10 mouse cellular contexts compared by ENCODE assay signal in the genomic region with DNA sequence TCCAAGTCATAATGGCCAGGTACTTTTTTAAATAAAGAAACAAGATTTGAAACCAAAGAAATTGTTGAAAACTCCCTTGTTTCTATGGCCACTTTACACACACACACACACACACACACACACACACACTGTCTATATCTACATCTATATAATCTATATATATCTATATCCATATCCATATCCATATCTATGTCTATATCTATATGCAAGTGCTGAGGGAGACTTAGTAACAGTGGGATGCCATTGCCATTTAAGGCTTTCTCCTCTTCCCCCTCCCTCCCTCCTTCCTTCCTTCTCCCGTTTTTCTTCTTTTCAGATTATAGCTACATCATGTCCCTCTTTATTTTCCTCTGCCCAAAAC. TPM values are rescaled to one million over a fixed set of nuclear protein-coding genes. Genes with fewer than 3 reads are reported as not detected.
DNase-seq lines count a peak whose midpoint lies in the region; ATAC-seq and TF ChIP-seq lines count a peak whose summit lies in the region.
"Had no signal": no experiment of that assay in that cellular context is flagged by ENCODE, and none has a peak within 500 bp of the region (broad histone marks: within the 10 kb centered on the region; RNA-seq: fewer than 3 reads in every experiment).

No protein-coding gene starts in this region.

- H3K27ac ChIP-seq in intestine, embryonic 15.5 days = no peak overlapping the region
- no peak overlapping the region for H3K27ac ChIP-seq in intestine, postnatal 0 days (ENCODE audit: low read depth, low read length)
- H3K27ac ChIP-seq in forebrain, embryonic 15.5 days (replicated peaks) = no peak overlapping the region
- peak overlapping the region; percentile 45; the same call in 1 of the 2 replicates for H3K27ac ChIP-seq in hindbrain, embryonic 15.5 days (replicated peaks)
- H3K27ac ChIP-seq in midbrain, embryonic 16.5 days (ENCODE audit: low read length) = peak overlapping the region; percentile 43; the same call in 1 of the 2 replicates
- H3K27ac ChIP-seq: kidney, postnatal 0 days; limb, embryonic 12.5 days had no signal

- no peak for TF ChIP-seq CTCF in intestine, postnatal 0 days (IDR thresholded peaks at IDR 0.05; ENCODE audit: low read depth)
- no peak for TF ChIP-seq CTCF in lung, adult 2 months (IDR thresholded peaks at IDR 0.05; ENCODE audit: insufficient read depth, low read length)

- no peaks in the 10 kb centered on the region for H3K9me3 ChIP-seq in intestine, embryonic 15.5 days
- no peaks in the 10 kb centered on the region for H3K9me3 ChIP-seq in intestine, postnatal 0 days (ENCODE audit: control insufficient read depth)
- H3K9me3 ChIP-seq in forebrain, embryonic 15.5 days = no peaks in the 10 kb centered on the region
- no peaks in the 10 kb centered on the region for H3K9me3 ChIP-seq in hindbrain, embryonic 15.5 days
- H3K9me3 ChIP-seq in midbrain, embryonic 16.5 days (replicated peaks; ENCODE audit: control insufficient read depth, low read length, poor library complexity, severe bottlenecking) = no peaks in the 10 kb centered on the region
- H3K9me3 ChIP-seq: limb, embryonic 12.5 days had no signal

- H3K9ac ChIP-seq in intestine, embryonic 15.5 days = no peak overlapping the region
- no peak overlapping the region for H3K9ac ChIP-seq in intestine, postnatal 0 days (ENCODE audit: low read depth, low read length)
- H3K9ac ChIP-seq in forebrain, embryonic 15.5 days (replicated peaks) = no peak overlapping the region
- H3K9ac ChIP-seq in hindbrain, embryonic 15.5 days = no peak overlapping the region
- H3K9ac ChIP-seq in midbrain, embryonic 16.5 days (ENCODE audit: low read depth, low read length) = no peak overlapping the region
- H3K9ac ChIP-seq: limb, embryonic 12.5 days had no signal

- 21% methylated on average over 1 of the region's 1 CpGs for WGBS in intestine, embryonic 15.5 days
- WGBS in intestine, postnatal 0 days = 13% methylated on average over 1 of the region's 1 CpGs
- 13% methylated on average over 1 of the region's 1 CpGs for WGBS in forebrain, embryonic 15.5 days
- 13% methylated on average over 1 of the region's 1 CpGs for WGBS in hindbrain, embryonic 15.5 days
- WGBS in midbrain, embryonic 16.5 days = 20% methylated on average over 1 of the region's 1 CpGs
- WGBS in lung, adult 2 months = 8% methylated on average over 1 of the region's 1 CpGs

- no peaks in the 10 kb centered on the region for H3K27me3 ChIP-seq in intestine, embryonic 15.5 days (replicated peaks)
- H3K27me3 ChIP-seq in intestine, postnatal 0 days (replicated peaks; ENCODE audit: control insufficient read depth, insufficient read depth, low read length) = no peaks in the 10 kb centered on the region
- H3K27me3 ChIP-seq in forebrain, embryonic 15.5 days = no peaks in the 10 kb centered on the region
- no peaks in the 10 kb centered on the region for H3K27me3 ChIP-seq in hindbrain, embryonic 15.5 days
- H3K27me3 ChIP-seq in midbrain, embryonic 16.5 days (ENCODE audit: control insufficient read depth, insufficient read depth, low read depth, low read length) = no peaks in the 10 kb centered on the region
- H3K27me3 ChIP-seq: limb, embryonic 12.5 days had no signal

- no peak for DNase-seq in spleen, postnatal 10 days (ENCODE audit: low spot score in 2 of 2)
- no peak for DNase-seq in lung, adult 2 months

- no peak for TF ChIP-seq POLR2A in lung, adult 2 months (IDR thresholded peaks at IDR 0.05; ENCODE audit: borderline replicate concordance, extremely low read depth, low read depth, low read length)

- no peaks in the 10 kb centered on the region for H3K36me3 ChIP-seq in intestine, embryonic 15.5 days
- H3K36me3 ChIP-seq in intestine, postnatal 0 days (ENCODE audit: control insufficient read depth, insufficient read depth) = no peaks in the 10 kb centered on the region
- no peaks in the 10 kb centered on the region for H3K36me3 ChIP-seq in forebrain, embryonic 15.5 days
- no peaks in the 10 kb centered on the region for H3K36me3 ChIP-seq in hindbrain, embryonic 15.5 days
- no peaks in the 10 kb centered on the region for H3K36me3 ChIP-seq in midbrain, embryonic 16.5 days (ENCODE audit: control insufficient read depth, insufficient read depth, low read length)
- H3K36me3 ChIP-seq: limb, embryonic 12.5 days had no signal

- peak; percentile 48; the same call in 1 of the 2 replicates for ATAC-seq in intestine, embryonic 15.5 days
- ATAC-seq in intestine, postnatal 0 days = no peak
- ATAC-seq in forebrain, embryonic 15.5 days (replicated peaks) = peak; percentile 35; the same call in 1 of the 2 replicates
- no peak for ATAC-seq in hindbrain, embryonic 15.5 days (ENCODE audit: low FRiP score, low read depth)
- no peak; the same call in 1 of the 2 replicates for ATAC-seq in midbrain, embryonic 16.5 days

- H3K4me2 ChIP-seq in intestine, embryonic 15.5 days (replicated peaks) = no peak overlapping the region
- no peak overlapping the region for H3K4me2 ChIP-seq in intestine, postnatal 0 days (replicated peaks; ENCODE audit: low read depth)
- 0 out of 2 replicates have a peak overlapping the region, but pooled peaks have one; percentile 65 for H3K4me2 ChIP-seq in forebrain, embryonic 15.5 days (replicated peaks)
- peak overlapping the region; percentile 64 for H3K4me2 ChIP-seq in hindbrain, embryonic 15.5 days
- peak overlapping the region; percentile 62 for H3K4me2 ChIP-seq in midbrain, embryonic 16.5 days (ENCODE audit: low read length)

- H3K4me1 ChIP-seq in intestine, embryonic 15.5 days (replicated peaks) = no peaks in the 10 kb centered on the region
- no peaks in the 10 kb centered on the region for H3K4me1 ChIP-seq in intestine, postnatal 0 days (replicated peaks; ENCODE audit: control insufficient read depth, insufficient read depth, low read length)
- peaks cover 19% of the 10 kb centered on the region for H3K4me1 ChIP-seq in forebrain, embryonic 15.5 days
- peaks cover 14% of the 10 kb centered on the region for H3K4me1 ChIP-seq in hindbrain, embryonic 15.5 days (replicated peaks)
- peaks cover 12% of the 10 kb centered on the region for H3K4me1 ChIP-seq in midbrain, embryonic 16.5 days (ENCODE audit: control insufficient read depth, insufficient read depth, low read length)
- no peaks in the 10 kb centered on the region for H3K4me1 ChIP-seq in lung, adult 2 months (ENCODE audit: control insufficient read depth, insufficient read depth, low read length)
- H3K4me1 ChIP-seq: limb, embryonic 12.5 days had no signal

- H3K4me3 ChIP-seq in intestine, embryonic 15.5 days (replicated peaks) = no peak overlapping the region
- H3K4me3 ChIP-seq in intestine, postnatal 0 days (ENCODE audit: low read depth, low read length) = no peak overlapping the region
- no peak overlapping the region for H3K4me3 ChIP-seq in forebrain, embryonic 15.5 days
- H3K4me3 ChIP-seq in hindbrain, embryonic 15.5 days = peak overlapping the region; percentile 44; the same call in 1 of the 2 replicates
- H3K4me3 ChIP-seq in midbrain, embryonic 16.5 days (ENCODE audit: low read depth, low read length) = no peak overlapping the region
- H3K4me3 ChIP-seq in lung, adult 2 months (replicated peaks; ENCODE audit: extremely low read depth, low read depth, low read length) = no peak overlapping the region

RNA-seq across cellular contexts. Expression of gene Asb5, which starts 21.3 kb away (rescaled TPM):
- polyA plus RNA-seq in intestine, embryonic 15.5 days (2015; fragmentation: Nextera tagmentation; extraction: Ambion mirVana) = 3.1 and 4.6 TPM in 2 replicates
- 2.8 and 3.2 TPM in 2 replicates for polyA plus RNA-seq in intestine, postnatal 0 days (2015; fragmentation: Nextera tagmentation; extraction: Ambion mirVana)
- polyA plus RNA-seq in forebrain, embryonic 15.5 days (2015; fragmentation: Nextera tagmentation; extraction: Ambion mirVana) = 6.1 and 7.7 TPM in 2 replicates
- polyA plus RNA-seq in hindbrain, embryonic 15.5 days (2015; fragmentation: Nextera tagmentation; extraction: Ambion mirVana) = 6.0 and 6.4 TPM in 2 replicates
- polyA plus RNA-seq in midbrain, embryonic 16.5 days (2015; fragmentation: Nextera tagmentation; extraction: Ambion mirVana) = 4.9 and 6.0 TPM in 2 replicates
- polyA plus RNA-seq in lung, adult 2 months (2012; rRNA removed) = 0.65 and 7.8 TPM in 2 replicates
- polyA plus RNA-seq: activated CD4-positive, CD25-positive, alpha-beta regulatory T cell, adult 4 months had no signal

RNA-seq across cellular contexts. Expression of gene Spcs3, which starts 21.7 kb away (rescaled TPM):
- polyA plus RNA-seq in intestine, embryonic 15.5 days (2015; fragmentation: Nextera tagmentation; extraction: Ambion mirVana) = 96.9 and 98.0 TPM in 2 replicates
- polyA plus RNA-seq in intestine, postnatal 0 days (2015; fragmentation: Nextera tagmentation; extraction: Ambion mirVana) = 33.6 and 35.3 TPM in 2 replicates
- 58.9 and 60.6 TPM in 2 replicates for polyA plus RNA-seq in forebrain, embryonic 15.5 days (2015; fragmentation: Nextera tagmentation; extraction: Ambion mirVana)
- polyA plus RNA-seq in hindbrain, embryonic 15.5 days (2015; fragmentation: Nextera tagmentation; extraction: Ambion mirVana) = 45.7 TPM in 2 replicates
- polyA plus RNA-seq in midbrain, embryonic 16.5 days (2015; fragmentation: Nextera tagmentation; extraction: Ambion mirVana) = 50.4 and 52.7 TPM in 2 replicates
- polyA plus RNA-seq in lung, adult 2 months (2012; rRNA removed) = 6.6 and 13.4 TPM in 2 replicates

Comparison
In these comparisons a context has a peak if more than half of its experiments do, and no peak if none do; other contexts are left out.
1. ATAC-seq: peak in intestine, embryonic 15.5 days (single experiment) and forebrain, embryonic 15.5 days (single experiment); none in intestine, postnatal 0 days (single experiment), hindbrain, embryonic 15.5 days (single experiment) and midbrain, embryonic 16.5 days (single experiment).
2. H3K27ac ChIP-seq: peak in hindbrain, embryonic 15.5 days (single experiment) and midbrain, embryonic 16.5 days (single experiment); none in intestine, embryonic 15.5 days (single experiment), intestine, postnatal 0 days (single experiment) and forebrain, embryonic 15.5 days (single experiment).
3. H3K4me2 ChIP-seq: peak in forebrain, embryonic 15.5 days (single experiment), hindbrain, embryonic 15.5 days (single experiment) and midbrain, embryonic 16.5 days (single experiment); none in intestine, embryonic 15.5 days (single experiment) and intestine, postnatal 0 days (single experiment).